Mouse (Mus musculus) intestine, postnatal 0 days (tissue): ENCODE results near the gene Ahnak. TPM values are rescaled to one million over a fixed set of nuclear protein-coding genes. Genes with fewer than 3 reads are reported as not detected.
A peak's percentile ranks its signal among the peaks of the same experiment; 100 is the strongest.

Experiments used
- ATAC-seq: fragments of 200-750 bp; cut with Nextera tagmentation; 2 replicates; pipeline ENCODE4 v1.8.0; 2017; ENCODE audit warnings: mild to moderate bottlenecking, moderate TSS enrichment, moderate library complexity
- H3K27ac ChIP-seq: fragments of 300-500 bp; sonication (generic); 2 replicates; pipeline ENCODE4 v1.5.1; 2014; ENCODE audit warnings: mild to moderate bottlenecking, low read depth, low read length, moderate library complexity
- H3K27me3 ChIP-seq: fragments of 300-500 bp; sonication (generic); replicated peaks from 2 replicates; pipeline ENCODE4 v1.6.1; 2014; ENCODE audit warnings: low read length, mixed read lengths; ENCODE audit not compliant: control insufficient read depth, insufficient read depth
- H3K36me3 ChIP-seq: fragments of 300-500 bp; sonication (generic); 2 replicates; pipeline ENCODE4 v1.6.1; 2014; ENCODE audit warnings: mild to moderate bottlenecking, moderate library complexity; ENCODE audit not compliant: control insufficient read depth, insufficient read depth
- H3K4me1 ChIP-seq: fragments of 300-500 bp; sonication (generic); replicated peaks from 2 replicates; pipeline ENCODE4 v1.6.1; 2014; ENCODE audit warnings: antibody characterized with exemption, low read length, mixed read lengths; ENCODE audit not compliant: control insufficient read depth, insufficient read depth
- H3K4me2 ChIP-seq: fragments of 300-500 bp; sonication (generic); replicated peaks from 2 replicates; pipeline ENCODE4 v1.6.1; 2014; ENCODE audit warnings: low read depth, mild to moderate bottlenecking, moderate library complexity
- H3K4me3 ChIP-seq: fragments of 300-500 bp; sonication (generic); 2 replicates; pipeline ENCODE4 v1.5.1; 2014; ENCODE audit warnings: low read depth, low read length
- H3K9ac ChIP-seq: fragments of 300-500 bp; sonication (generic); 2 replicates; pipeline ENCODE4 v1.6.1; 2014; ENCODE audit warnings: mild to moderate bottlenecking, low read depth, low read length
- H3K9me3 ChIP-seq: fragments of 300-500 bp; sonication (generic); 2 replicates; pipeline ENCODE4 v1.6.1; 2016; ENCODE audit warnings: mixed run types; ENCODE audit not compliant: control insufficient read depth
- CTCF ChIP-seq: sonication (generic); IDR thresholded peaks from 2 replicates; pipeline ENCODE4 v1.5.1; 2016; ENCODE audit warnings: low read depth, mild to moderate bottlenecking, control low read depth, antibody characterized with exemption, moderate library complexity
- WGBS: fragments of 180-500 bp; shearing (Covaris S2); extraction: QIAGEN DNeasy Blood & Tissue Kit; methylation state at CpG from one replicate; pipeline ENCODE4 v1.1.7; 2014; 5-methylcytosine and 5-hydroxymethylcytosine counted together
- polyA plus RNA-seq: library from polyadenylated mRNA; unstranded; fragments of >200 nt; fragmentation: Nextera tagmentation; extraction: Ambion mirVana; gene quantifications from 2 replicates; pipeline ENCODE4 v1.2.1, GENCODE M21; 2015

Gene Ahnak
- polyA plus RNA-seq, 1 experiment from 2014 or later, result 26.2 TPM

GRCm38 (mm10) chr19:9019298-9019697 lies 30.2 kb downstream of the Ahnak start:
- no peak overlapping the region for H3K9ac ChIP-seq
- WGBS, result 90% methylated on average over 3 of the region's 3 CpGs
- no peak overlapping the region for H3K4me3 ChIP-seq
- no peaks in the 10 kb centered on the region for H3K9me3 ChIP-seq
- H3K27me3 ChIP-seq, result no peaks in the 10 kb centered on the region
- H3K36me3 ChIP-seq, result peaks cover 37% of the 10 kb centered on the region
- H3K27ac ChIP-seq, result no peak overlapping the region
- no peak for TF ChIP-seq CTCF
- H3K4me2 ChIP-seq, result no peak overlapping the region
- no peaks in the 10 kb centered on the region for H3K4me1 ChIP-seq
- no peak for ATAC-seq

- no peak for TF ChIP-seq CTCF
Measured at GRCm38 (mm10) chr19:9023021-9023778, 34.1 kb downstream of the Ahnak start.

GRCm38 (mm10) chr19:9025562-9026257 lies 36.6 kb downstream of the Ahnak start:
- Histone ChIP-seq H3K4me1 (no peaks in the 10 kb centered on the region), H3K27me3 (no peaks in the 10 kb centered on the region), H3K9me3 (no peaks in the 10 kb centered on the region), H3K9ac (no peak overlapping the region), H3K27ac (0 out of 2 replicates have a peak overlapping the region, but pooled peaks have one; percentile 22), H3K4me3 (no peak overlapping the region), H3K4me2 (no peak overlapping the region), H3K36me3 (0 out of 2 replicates have a peak, but pooled peaks cover 6% of the 10 kb centered on the region)
- no peak for TF ChIP-seq CTCF
- ATAC-seq, result peak; percentile 40
- 60% methylated on average over 5 of the region's 5 CpGs for WGBS

More at GRCm38 (mm10) chr19:9023021-9023778, 34.1 kb downstream of the Ahnak start:
- no peak for ATAC-seq
- H3K27ac ChIP-seq, result no peak overlapping the region
- 0 out of 2 replicates have a peak, but pooled peaks cover 11% of the 10 kb centered on the region for H3K36me3 ChIP-seq
- H3K4me2 ChIP-seq, result no peak overlapping the region
- no peaks in the 10 kb centered on the region for H3K9me3 ChIP-seq
- no peak overlapping the region for H3K4me3 ChIP-seq
- H3K27me3 ChIP-seq, result no peaks in the 10 kb centered on the region
- H3K4me1 ChIP-seq, result no peaks in the 10 kb centered on the region
- H3K9ac ChIP-seq, result no peak overlapping the region
- 68% methylated on average over 11 of the region's 11 CpGs for WGBS

- H3K9me3 ChIP-seq, result no peaks in the 10 kb centered on the region
- H3K4me2 ChIP-seq, result no peak overlapping the region
- H3K9ac ChIP-seq, result no peak overlapping the region
- H3K27me3 ChIP-seq, result no peaks in the 10 kb centered on the region
- H3K27ac ChIP-seq, result no peak overlapping the region
- H3K4me3 ChIP-seq, result no peak overlapping the region
- H3K36me3 ChIP-seq, result no peaks in the 10 kb centered on the region
- ATAC-seq, result no peak
- H3K4me1 ChIP-seq, result no peaks in the 10 kb centered on the region
- no peak for TF ChIP-seq CTCF
- 87% methylated on average over 4 of the region's 4 CpGs for WGBS
Measured at GRCm38 (mm10) chr19:9026634-9027033, 37.5 kb downstream of the Ahnak start.

GRCm38 (mm10) chr19:9027795-9028194 lies 38.7 kb downstream of the Ahnak start:
- WGBS, result 43% methylated on average over 5 of the region's 5 CpGs
- Histone ChIP-seq H3K36me3 (no peaks in the 10 kb centered on the region), H3K27ac (no peak overlapping the region), H3K4me3 (no peak overlapping the region), H3K4me1 (no peaks in the 10 kb centered on the region), H3K9ac (no peak overlapping the region), H3K9me3 (no peaks in the 10 kb centered on the region), H3K27me3 (no peaks in the 10 kb centered on the region), H3K4me2 (no peak overlapping the region)
- ATAC-seq, result no peak
- no peak for TF ChIP-seq CTCF

DNA sequence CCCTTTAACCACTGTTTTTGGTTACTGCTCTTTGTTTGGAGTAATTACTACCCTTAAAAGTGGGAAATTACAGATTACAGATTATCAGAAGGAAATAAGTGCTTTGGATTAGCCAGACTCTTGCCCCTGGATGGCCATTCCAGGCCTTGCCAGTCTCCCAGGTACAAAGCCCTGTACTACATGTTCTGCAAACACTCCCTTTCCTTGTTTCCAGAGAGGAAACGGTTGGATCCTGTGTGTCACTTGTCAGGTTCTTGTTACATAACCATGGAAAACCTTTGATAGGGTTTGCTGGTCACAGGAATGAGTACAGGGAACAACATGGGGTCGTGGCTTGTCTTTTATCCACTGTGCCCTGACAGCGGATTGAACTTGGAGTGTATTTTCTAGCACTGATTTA lies 39.3 kb downstream of the Ahnak start:
- Histone ChIP-seq H3K4me3 (no peak overlapping the region), H3K4me1 (no peaks in the 10 kb centered on the region), H3K36me3 (no peaks in the 10 kb centered on the region), H3K4me2 (no peak overlapping the region), H3K27ac (no peak overlapping the region), H3K27me3 (no peaks in the 10 kb centered on the region), H3K9ac (no peak overlapping the region), H3K9me3 (no peaks in the 10 kb centered on the region)
- WGBS, result 70% methylated on average over 3 of the region's 3 CpGs
- no peak for ATAC-seq
- no peak for TF ChIP-seq CTCF
